Mouse (Mus musculus) urinary bladder, postnatal 36 days (tissue): ENCODE measurements around the gene Sox12.

Experiments
- DNase-seq, 2 experiments: peaks; one replicate each; pipeline ENCODE4 v3.0.0; 2022; ENCODE audit warnings: low spot score in 2 of 2, mixed read lengths in 1 of 2

The Sox12 gene

DNA sequence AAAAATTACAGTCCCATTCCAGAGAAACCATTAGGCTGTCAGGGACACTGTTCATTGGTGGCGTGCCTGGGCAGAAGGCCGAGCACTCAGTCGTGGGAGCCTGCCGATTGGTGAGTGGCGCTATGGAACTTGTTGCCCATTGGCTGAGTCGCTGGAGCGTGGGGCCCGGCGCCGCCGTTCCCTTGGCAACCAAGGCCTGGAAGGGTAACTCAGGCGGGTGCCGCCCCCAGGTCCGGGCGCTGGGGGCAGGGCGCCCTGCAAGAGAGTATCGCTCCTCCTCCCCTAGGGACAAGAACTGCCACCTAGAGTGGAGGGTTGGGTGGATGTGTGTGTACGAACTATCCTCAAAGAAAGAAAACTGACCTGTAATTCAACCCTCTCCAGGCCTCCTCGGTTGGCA is 8.3 kb upstream of the Sox12 start:
- peak; percentile 85 to 94 for DNase-seq

DNA sequence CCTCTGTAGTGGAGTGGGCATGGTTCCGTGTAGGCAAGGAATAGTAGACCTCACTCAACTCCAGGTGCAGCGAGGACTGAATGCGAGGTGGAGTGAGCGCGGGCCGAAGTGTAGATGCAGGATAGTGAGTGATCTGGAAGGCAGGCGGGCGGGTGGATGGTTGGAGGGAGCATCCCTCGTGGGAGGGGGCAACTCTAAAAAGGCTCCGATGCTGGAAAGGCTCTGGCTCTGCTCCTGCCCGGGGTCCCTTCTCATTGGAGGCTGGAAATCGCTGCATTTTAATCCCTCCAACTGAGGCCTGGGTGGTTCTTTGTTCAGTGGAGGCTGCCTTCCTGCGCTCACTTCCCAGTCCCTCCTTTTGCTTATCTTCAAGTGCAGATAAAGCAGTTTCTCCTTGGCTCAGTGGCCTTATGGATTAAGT is 1.3 kb upstream of the Sox12 start:
- no peak for DNase-seq

DNA sequence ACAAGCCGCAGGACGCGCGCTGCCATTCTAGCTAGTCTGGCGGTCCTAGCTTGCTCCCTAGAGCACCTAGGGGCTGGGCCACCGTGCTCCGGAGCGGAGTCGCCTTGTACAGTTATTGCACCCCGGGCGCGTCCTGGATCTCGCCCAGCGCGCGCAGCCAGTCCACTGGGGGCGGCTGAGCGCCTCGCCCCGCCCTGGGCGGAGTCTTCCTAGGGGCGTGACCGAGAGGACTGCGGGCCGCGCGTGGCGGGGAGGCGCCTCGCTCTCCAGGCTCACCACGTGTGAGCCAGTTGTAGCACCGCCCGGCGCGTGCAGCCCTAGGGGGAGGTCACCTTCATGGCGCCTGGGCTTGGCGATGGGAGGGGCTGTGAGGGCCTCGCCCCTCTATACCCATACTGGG is 828 bp upstream of the Sox12 start:
- peak; percentile 88 to 93 for DNase-seq

DNA sequence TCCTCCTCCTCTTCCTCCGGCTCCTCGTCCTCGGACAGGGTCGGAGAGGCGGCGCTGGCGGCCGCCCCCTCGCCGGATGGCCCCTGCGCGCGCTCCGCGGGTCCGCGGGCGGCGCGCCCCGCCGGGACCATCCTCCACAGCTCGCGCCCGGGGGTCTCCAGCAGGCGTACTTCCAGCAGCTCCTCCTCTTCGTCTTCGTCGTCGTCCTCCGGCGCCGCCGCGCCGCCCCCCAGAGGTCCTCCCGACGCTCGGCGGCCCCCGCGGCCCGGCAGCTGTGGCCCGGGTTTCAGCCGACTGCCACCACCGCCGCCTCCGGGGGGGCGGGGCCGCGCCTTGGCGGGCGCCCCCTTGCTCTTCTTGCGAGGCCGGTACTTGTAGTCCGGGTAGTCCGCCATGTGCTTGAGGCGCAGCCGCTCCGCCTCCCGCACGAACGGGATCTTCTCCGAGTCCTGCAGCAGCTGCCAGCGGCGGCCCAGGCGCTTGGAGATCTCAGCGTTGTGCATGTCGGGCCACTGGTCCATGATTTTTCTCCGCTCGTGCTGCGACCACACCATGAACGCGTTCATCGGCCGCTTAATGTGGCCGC is 766 bp downstream of the Sox12 start:
- DNase-seq, result peak; percentile 58 to 66

DNA sequence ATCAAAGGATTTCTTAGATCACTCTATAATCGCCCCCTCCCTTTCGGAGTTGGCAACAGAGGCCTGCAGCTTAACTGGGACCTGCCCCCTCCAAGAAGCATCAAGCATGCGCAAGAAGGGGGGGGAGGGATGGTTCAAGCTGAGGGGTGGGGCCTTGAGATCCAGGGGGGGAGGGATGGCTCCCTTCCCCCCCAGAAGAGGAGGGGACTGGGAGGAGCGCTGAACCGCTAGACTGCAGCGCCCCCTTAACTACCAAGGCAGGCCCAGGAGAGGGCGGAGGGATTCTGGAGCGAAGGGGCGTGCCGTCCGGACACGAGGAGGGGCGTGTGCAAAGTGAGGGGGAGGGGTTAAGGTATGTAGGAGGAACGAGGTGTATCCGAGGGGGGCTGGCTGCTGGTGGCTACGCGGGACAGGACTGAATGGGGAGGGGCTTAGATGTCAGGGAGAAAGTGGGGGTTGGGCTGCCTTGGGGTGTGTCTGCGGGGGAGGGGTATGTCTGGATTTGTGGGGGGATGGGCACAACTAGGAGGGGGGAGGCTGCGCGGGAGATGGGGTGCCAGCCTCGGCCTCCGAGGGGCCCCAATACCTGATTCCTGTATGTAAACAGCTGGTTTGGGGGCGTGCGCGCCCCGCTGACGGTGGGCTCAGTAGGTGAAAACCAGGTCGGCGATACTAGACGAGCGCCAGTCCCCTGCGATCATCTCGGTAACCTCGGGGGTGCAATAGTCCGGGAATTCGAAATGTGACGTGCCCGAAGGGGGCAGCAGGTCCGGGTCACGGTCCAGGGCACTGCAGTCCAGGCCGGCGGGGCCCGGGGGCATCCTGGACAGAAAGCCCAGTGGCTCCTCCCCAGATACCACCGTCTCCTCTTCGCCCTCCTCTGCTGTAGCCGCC is 1.5 kb downstream of the Sox12 start:
- peak; percentile 64 to 77 for DNase-seq

DNA sequence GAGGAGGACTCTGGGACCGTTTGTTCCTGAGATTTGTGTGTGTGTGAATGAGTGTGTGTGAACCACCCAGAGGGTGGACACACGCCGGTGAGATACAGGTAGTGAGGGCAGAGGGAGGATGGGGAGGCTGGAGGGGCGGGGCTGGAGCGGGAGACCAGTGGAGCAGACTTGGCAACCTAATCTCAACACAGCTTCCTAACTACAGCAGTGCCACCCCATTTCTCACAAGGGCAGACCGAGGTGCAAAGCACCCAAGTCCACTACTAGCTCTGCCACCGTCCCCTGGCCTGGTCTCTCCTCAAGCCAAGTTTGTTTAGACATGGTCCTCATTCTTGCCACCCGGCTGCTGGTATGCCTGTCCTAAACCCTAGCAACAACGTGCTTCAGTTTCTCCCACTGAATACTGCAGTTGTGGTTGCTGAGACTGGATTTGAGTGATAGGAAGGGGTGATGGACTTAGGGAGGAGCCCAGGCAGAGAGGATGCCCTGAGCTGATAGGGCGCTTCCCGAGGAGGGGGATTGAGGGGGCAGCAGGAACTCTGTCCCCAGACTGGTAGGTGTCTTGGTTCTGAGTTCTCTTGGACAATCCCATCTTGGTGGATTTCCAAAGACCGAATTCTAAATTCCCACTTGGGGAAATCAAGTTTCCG is 2.5 kb downstream of the Sox12 start:
- no peak for DNase-seq

DNA sequence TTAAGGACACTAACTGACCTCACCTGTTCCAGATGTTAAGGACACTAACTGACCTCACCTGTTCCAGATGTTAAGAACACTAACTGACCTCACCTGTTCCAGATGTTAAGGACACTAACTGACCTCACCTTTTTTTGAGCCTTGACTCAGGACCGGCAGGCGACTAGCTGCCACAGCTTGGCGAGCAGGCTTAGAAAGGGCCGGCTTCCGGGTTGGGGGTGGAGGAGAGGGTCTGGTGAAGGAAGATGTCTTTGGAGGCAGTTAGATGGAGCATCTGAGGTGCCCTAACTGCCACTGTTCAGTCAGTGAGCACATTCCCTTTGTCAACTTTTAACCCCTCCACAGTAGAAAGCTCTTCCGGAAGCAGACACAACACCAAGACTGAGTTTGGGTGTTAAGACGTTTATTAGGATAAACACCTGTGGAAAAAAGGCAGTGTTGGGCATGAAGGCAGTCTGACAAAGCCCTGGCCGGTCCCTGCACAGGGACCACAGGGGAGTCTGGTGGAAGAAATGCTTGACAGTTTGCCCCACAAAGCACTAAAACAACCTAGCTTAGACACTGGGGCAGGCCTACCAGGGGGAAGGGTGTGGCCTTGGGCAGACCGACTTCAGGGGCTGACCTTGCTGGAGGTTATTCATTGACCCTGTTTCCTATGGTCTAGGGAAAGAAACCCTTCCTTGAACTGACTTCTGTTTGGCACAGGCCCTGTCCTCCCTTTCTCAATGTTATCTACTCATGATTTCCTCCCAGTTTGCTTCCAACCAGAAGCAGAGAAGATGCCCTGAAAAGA is 4.4 kb downstream of the Sox12 start:
- no peak for DNase-seq

DNA sequence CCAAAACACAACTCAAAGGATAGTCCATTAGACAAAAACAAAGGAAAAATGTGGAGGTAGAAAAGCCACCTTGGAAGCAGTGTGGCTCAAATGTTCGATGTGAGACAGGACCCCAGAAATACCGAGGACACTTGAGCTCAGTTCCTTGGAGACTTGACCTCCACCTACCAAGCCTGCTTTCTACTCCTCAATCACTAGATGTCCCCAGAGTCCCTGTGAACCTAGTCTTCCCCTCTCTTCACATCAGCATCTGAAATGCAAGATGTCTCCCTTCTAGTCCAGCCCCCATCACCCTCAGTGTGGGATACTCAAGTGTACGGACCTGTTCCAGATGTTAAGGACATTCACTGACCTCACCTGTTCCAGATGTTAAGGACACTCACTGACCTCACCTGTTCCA is 5.1 kb downstream of the Sox12 start:
- DNase-seq, result no peak

DNA sequence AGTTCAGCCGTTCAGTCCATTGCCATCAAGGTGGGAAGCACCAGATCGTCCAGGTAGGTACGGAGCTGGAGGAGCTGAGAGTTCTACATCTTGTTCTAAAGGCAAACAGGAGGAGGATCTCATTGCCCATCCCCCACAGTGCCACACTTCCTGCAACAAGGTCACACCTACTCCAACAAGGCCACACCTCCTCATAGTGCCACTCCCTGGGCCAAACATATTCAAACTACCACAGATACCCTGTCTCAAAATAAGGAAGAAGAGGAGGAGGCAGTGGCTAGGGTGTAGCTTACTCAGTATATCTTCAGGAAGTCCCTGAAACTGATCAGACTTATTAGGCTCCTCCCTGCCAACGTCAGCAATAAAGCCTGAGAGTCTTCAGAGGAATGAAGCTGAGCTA is 13.7 kb downstream of the Sox12 start:
- no peak for DNase-seq

DNA sequence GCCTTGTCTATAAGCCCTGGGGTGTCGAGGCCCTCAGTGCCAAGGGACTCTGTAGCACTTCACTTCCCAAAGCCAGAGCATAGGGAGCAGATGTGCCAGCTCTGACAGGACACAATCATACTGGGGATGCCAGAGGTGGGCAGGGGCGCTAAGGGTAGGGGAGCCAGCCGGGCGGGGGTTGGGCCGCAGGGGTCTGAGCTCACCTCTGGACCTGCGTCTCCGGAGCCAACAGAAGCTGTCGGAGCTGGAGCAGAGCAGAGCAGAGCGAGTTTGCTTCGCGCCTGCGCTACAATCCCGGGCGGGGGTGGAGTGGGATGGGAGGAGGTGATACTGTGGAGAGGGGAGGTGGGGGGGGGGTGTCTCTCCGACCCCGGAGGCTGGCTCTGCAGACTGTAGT is 21.5 kb downstream of the Sox12 start, which contains the start of gene Nrsn2:
Gene Nrsn2, minus strand, starts transcription at position 294 of the 397 bp plus-strand sequence.
- no peak for DNase-seq

DNA sequence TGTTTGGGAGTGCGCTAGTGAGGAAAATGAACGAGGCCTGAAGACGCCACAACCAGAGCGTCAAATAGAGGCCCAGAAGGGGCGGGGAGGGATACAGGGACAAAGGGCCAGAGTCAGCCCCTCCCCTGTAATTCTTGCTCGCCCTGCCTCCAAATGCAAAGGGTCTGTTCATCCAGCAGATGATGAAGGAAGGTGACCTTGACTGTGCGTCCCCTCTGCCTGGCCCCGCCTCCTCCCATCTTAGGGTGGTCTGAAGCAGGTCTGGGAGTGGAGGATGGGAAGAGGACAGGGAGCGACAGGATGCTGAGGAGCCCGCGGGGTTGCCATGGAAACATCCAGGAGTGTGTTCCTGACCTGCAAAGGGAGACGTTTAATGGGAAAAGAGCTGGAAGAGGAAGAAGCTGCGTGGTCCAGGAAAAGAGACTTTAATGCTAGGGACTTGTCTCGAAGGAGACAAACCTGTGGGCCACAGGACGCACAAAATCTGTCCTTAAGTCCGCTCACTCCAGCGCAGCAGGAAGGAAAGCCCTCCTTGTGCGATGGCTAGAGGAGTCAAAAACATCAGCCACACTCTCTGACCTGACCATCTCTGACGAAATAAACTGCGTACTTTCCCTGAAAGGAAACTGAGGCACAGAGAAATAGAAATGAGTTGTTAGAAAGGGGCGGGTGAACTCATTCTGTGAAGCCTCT is 22.1 kb downstream of the Sox12 start:
- no peak for DNase-seq

DNA sequence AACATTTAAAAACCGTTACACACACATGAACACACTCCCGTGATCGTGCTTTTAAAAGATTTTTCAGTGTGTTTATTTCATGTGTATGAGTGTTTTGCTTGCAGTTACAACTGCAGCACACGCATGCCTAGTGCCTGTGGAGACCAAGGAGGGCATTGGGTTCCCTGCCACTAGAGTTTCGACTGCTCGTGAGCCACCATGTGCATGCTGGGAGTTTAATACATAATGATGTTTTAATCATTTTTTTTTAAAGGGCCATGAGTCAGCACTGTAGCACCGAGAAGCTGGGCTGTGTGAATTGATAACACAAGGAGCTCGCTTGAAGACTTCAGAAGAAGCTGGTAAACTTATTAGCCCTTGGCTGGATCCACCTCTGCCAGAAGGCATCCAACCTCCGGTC is 24.3 kb downstream of the Sox12 start:
- no peak for DNase-seq

DNA sequence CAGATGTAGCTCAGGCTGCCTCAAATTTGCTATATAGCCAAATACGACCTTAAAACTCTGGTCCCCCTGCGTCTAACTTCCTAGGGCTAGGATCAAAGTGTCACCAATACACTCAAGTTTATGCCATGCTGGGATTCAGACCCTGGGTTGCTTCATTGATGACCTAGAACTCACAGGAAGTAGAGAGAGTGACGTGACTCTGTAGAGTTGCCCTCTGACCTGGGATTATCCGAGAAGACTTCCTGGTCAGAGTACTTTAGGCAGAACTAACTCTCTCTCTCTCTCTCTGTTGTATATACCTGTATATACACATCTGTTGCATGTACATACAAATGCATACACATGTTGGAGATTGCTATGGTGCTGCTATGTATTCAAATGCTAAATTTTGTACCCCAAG is 25.2 kb downstream of the Sox12 start:
- DNase-seq, result no peak

DNA sequence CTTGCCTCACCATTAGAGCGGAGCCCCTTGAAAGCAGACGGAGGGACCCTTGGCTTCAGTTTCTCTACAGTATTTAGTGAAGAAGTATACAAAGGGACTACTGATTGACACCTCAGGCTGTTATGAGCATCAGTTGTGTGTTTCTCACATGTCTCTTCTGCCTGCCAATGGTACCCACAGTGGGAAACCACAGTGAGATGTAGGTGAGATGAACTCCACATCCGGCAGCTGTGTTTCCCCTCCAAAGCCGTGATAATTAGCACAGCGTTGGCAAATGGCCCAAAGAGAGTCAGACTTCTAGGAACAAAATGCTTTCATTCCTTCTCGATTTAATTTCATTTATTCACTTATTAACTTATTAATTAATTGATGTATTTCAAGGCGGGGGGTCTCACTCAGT is 25.8 kb downstream of the Sox12 start:
- no peak for DNase-seq

DNA sequence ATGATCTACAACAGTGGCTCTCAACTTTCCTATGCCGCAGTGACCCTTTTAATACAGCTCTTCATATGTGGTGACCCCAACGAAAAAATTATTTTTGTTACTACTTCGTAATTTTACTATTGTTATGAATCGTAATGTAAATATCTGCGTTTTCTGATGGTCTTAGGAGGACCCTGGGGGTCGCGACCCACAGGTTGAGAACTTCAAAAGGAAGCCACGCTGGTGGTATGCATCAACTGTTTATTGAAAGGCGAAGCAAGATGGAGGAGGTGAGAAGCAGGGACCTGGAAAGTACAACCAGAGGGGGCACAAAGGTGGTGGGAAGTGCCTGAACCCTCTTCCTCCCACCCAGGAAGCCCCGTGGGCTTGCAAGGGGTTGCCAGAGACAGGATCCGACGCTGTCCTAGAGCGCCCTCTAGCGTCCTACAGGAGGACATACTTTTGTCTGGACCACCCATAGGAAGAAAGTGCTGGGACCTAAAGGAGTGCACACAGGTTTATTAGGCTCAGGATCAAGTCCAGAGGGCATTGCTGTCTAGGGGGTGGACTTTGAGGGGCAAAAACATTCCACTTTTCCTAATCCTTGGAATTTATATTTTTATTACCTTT is 29.2 kb downstream of the Sox12 start:
- no peak for DNase-seq

DNA sequence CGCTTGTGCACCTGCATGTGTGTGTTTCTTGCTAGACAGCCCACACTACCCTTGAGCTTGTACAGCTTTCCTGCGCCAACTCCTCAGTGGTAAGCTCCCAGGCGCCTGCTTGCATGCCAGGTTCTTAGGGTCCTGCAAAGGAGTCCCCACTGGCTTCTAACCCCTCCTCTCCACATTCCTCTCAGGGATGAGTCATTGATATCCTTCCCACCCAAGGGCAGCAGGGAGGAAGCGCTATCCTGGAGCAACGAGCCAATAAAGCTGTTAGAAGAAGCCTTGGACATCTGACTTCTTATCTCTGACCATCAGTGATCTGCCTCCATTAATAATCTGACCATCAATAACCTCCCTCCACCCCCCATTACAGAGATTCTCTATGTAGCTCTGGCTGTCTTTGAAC is 29.9 kb downstream of the Sox12 start:
- no peak for DNase-seq

DNA sequence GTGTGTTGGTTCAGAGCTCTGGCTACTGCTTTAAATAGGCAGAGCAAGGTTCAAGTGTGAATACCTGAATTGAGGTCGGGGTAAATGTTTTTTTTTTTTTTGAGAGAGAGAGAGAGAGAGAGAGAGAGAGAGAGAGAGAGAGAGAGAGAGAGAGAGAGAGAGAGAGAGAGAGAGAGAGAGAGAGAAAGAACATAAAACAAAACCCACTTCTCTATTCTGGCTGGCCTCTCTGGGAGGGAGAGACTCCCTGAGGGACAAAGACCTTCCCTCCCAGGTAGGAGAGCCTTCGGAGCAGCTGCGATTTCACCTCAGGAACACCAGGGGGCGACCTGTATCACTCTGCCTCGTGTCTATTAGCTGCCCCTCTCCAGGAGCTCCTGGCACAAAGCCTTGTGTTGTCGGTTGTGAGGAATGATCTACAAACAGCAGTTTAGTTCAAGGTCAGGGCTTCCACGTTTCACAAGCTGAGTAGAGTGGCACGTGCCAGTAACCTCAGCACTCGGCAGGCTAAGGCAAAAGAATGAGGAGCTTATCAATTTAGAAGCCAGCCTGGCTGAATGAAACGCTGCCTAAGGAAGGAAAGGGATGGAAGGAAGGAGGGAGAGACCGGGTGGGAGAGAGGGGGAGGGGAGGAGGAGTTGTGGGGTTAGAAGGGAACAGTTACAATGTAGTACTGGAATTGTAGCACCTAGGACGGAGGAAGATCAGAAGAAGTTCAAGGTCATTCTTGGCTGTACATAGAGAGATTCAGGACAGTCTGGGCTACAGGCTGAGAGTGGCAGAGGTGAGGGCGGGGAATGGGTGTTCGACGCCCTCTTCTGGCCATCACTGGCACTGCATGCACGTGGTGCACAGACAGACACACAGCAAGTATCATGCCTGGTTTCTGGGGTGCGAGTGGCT is 34.4 kb downstream of the Sox12 start:
- peak; percentile 53 to 74 for DNase-seq

DNA sequence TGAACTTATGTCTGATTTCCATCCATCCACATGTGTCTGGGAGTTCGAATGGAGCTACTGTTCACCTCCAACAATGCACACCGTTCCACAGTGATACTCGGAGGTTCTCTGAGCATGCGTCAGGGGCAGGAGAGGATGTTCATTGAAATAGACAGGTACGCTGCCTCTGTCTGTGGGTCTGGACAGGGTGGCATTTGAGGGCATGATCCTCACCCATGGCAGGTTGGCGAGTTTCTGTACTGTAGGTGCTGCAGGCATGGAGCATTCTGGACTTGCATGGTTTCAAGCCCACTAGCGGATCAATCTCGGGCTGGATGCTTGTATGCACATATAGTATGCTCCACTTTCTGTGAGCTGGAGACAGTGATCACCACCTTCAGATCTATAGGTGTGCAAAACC is 36.7 kb downstream of the Sox12 start:
- DNase-seq, result no peak

DNA sequence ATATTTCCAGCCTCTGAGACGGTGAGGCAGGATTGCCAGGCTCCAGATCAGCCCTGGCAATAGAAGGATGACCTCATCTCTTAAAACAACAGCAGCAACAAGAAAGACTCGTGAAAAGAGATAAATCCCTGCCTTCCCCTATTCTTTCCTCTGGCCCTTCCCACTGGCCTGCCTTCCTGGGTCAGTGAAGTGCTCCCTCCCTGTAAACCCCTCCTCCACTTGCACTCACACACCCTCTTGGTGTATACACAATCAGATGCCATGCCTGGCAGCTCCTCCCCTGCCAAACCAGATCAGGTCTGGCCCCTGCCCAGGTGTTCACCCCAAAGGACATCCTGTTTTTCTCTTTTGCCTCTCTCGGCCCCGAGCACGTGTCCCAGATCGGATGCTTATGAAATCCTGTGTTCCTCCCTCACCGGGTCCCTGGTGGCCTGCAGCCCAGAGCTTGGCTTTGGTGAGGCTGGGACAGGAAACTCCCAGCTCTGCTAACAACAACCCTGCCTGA is 37.5 kb downstream of the Sox12 start:
- peak; percentile 41 to 84 for DNase-seq

DNA sequence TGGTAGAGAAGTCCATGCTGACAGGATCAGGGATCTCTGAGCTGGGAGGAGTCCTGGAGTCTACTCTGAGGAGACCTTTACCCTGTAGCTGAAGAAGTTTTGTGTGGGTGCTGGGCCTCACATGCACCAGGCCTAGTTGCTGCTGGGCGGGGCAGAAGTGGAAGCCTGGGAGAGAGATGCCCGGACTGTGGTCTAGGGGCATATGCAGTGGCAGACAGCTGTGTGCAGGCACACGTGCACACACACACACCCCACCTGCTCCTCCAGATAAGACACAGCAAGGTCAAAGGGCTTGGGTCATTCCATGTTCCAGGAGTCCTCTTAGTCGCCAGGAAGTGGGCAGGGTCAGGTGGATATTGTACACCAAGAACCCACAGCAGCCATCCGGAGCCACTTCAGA is 38.2 kb downstream of the Sox12 start:
- no peak for DNase-seq
